Mouse (Mus musculus) MEL (cell line): ENCODE data around the gene Pdcd1.
A peak's percentile ranks its signal among the peaks of the same experiment; 100 is the strongest.

Source experiments
- BHLHE40 ChIP-seq: IDR thresholded peaks from 2 replicates; pipeline ENCODE4 v1.6.1; 2012; ENCODE audit warnings: low read depth, mild to moderate bottlenecking, inconsistent platforms, low read length, improper control_type of control experiment, borderline replicate concordance
- CHD2 ChIP-seq: IDR thresholded peaks from 2 replicates; pipeline ENCODE4 v1.6.1; 2011; ENCODE audit warnings: low read length, improper control_type of control experiment
- CTCF ChIP-seq, 3 experiments: IDR thresholded peaks in 2 of 3; conservative IDR thresholded peaks in 1 of 3; 2 replicates each; pipeline ENCODE4 v1.5.1; 2011 to 2012; ENCODE audit warnings: low read length in 3 of 3, low read depth in 2 of 3, mild to moderate bottlenecking in 2 of 3, improper control_type of control experiment in 1 of 3, inconsistent platforms in 1 of 3, mixed read lengths in 1 of 3, moderate library complexity in 1 of 3; ENCODE audit not compliant: control insufficient read depth in 1 of 3, insufficient read depth in 1 of 3, poor library complexity in 1 of 3, severe bottlenecking in 1 of 3
- GABPA ChIP-seq: IDR thresholded peaks from 2 replicates; pipeline ENCODE4 v1.6.1; 2012; ENCODE audit warnings: low read depth, mild to moderate bottlenecking, inconsistent platforms, low read length, improper control_type of control experiment, moderate library complexity
- GATA1 ChIP-seq: IDR thresholded peaks from 2 replicates; pipeline ENCODE4 v1.6.1; 2011; ENCODE audit warnings: low read depth, low read length, improper control_type of control experiment
- MEF2A ChIP-seq: IDR thresholded peaks from 2 replicates; pipeline ENCODE4 v1.6.1; 2014; ENCODE audit warnings: low read depth, mild to moderate bottlenecking, inconsistent platforms, low read length, improper control_type of control experiment; ENCODE audit not compliant: poor library complexity, insufficient replicate concordance, severe bottlenecking; ENCODE audit errors: extremely low read depth
- MYC ChIP-seq: IDR thresholded peaks from 2 replicates; pipeline ENCODE4 v1.6.1; 2011; ENCODE audit warnings: low read depth, mild to moderate bottlenecking, low read length, improper control_type of control experiment, moderate library complexity
- NRF1 ChIP-seq: IDR thresholded peaks from 2 replicates; pipeline ENCODE4 v1.6.1; 2014; ENCODE audit warnings: low read depth, mild to moderate bottlenecking, inconsistent platforms, low read length, improper control_type of control experiment, moderate library complexity; ENCODE audit not compliant: poor library complexity, insufficient read depth, severe bottlenecking
- POLR2A ChIP-seq, 2 experiments: IDR thresholded peaks; 2 replicates each; pipeline ENCODE4 v1.6.1; 2011 to 2012; ENCODE audit warnings: low read length in 2 of 2, mild to moderate bottlenecking in 2 of 2, control low read depth in 1 of 2, improper control_type of control experiment in 1 of 2, low read depth in 1 of 2, moderate library complexity in 1 of 2; ENCODE audit not compliant: control insufficient read depth in 1 of 2, insufficient read depth in 1 of 2, poor library complexity in 1 of 2
- TCF12 ChIP-seq: IDR thresholded peaks from 2 replicates; pipeline ENCODE4 v1.6.1; 2014; ENCODE audit warnings: low read depth, mild to moderate bottlenecking, inconsistent platforms, low read length, improper control_type of control experiment, moderate library complexity
- ZMIZ1 ChIP-seq: IDR thresholded peaks from 2 replicates; pipeline ENCODE4 v1.6.1; 2012; ENCODE audit warnings: low read depth, mild to moderate bottlenecking, inconsistent platforms, low read length, improper control_type of control experiment, moderate library complexity

DNA sequence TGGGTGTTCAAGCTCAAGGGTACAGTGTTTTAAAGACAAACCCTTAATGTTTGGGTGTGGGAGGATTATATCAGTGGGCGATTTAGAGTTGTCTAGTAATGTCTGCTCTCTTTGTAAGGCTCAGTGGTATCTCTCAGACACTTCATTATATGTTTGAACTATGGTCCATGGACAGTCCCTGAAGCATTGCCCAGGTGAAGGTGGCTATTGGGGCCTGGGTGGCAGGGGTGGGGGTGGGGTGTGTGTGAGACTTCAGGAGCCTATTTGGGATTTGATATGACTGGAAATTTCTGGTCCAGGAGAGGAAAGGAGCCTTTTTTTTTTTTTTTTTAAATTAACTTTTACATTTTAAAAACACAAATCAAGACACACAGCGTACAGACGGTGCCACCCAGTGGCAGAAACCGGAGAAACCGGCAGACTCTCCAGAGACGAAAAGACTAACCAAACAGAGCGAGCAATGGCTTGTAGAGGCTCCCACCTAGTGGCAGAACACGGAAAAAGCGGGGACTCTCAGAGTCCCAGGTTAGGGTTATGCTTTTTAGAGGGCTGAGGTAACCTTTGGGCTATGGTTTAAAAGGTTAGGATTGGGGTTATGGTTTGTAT is 26.6 kb upstream of the Pdcd1 start:
- TF ChIP-seq GATA1 (0 out of 2 replicates have a peak, but pooled peaks have one; percentile 5), CTCF (IDR thresholded peaks at IDR 0.05 in 2 of 3, conservative IDR thresholded peaks at IDR 0.05 in 1 of 3; ENCODE audit: control insufficient read depth in 1 of 3, insufficient read depth in 1 of 3, low read depth in 2 of 3, low read length in 3 of 3, poor library complexity in 1 of 3, severe bottlenecking in 1 of 3) (peak in 2 of 3 experiments; percentile 94 to 99; a peak in 5 of 6 replicates), ZMIZ1 (no peak), POLR2A (IDR thresholded peaks at IDR 0.05; ENCODE audit: control insufficient read depth in 1 of 2, insufficient read depth in 1 of 2, low read depth in 1 of 2, low read length in 2 of 2, poor library complexity in 1 of 2) (no peak), TCF12 (peak; percentile 20; the same call in 1 of the 2 replicates), MYC (0 out of 2 replicates have a peak, but pooled peaks have one; percentile 19), CHD2 (no peak), BHLHE40 (peak; percentile 51; the same call in 1 of the 2 replicates), MEF2A (no peak), GABPA (no peak), NRF1 (no peak)
